Mouse (Mus musculus) brown adipose tissue, adult 24 weeks (tissue): ENCODE measurements around the gene Ar. TPM values are rescaled to one million over a fixed set of nuclear protein-coding genes. Genes with fewer than 3 reads are reported as not detected.

Experiments used
- H3K27ac ChIP-seq: fragments of 200-500 bp; replicated peaks from 2 replicates; pipeline ENCODE4 v1.5.1; 2012; ENCODE audit warnings: low read depth, mild to moderate bottlenecking, low read length
- H3K4me1 ChIP-seq: fragments of 200-500 bp; 2 replicates; pipeline ENCODE4 v1.6.1; 2012; ENCODE audit warnings: low read length, mixed read lengths; ENCODE audit not compliant: control insufficient read depth, insufficient read depth, insufficient read length
- H3K4me3 ChIP-seq: fragments of 200-500 bp; 2 replicates; pipeline ENCODE4 v1.5.1; 2012; ENCODE audit warnings: low read depth, mild to moderate bottlenecking, low read length, moderate library complexity; ENCODE audit not compliant: insufficient read depth
- polyA plus RNA-seq: library from polyadenylated mRNA; stranded (reverse); fragments of >200 nt; gene quantifications from 2 replicates; pipeline ENCODE4 v1.2.4, GENCODE M21; 2012; ENCODE audit not compliant: missing spikeins, insufficient read depth, insufficient read length

Ar gene
- polyA plus RNA-seq, 1 experiment, result 2.6 TPM

- H3K27ac ChIP-seq, result no peak overlapping the region
- H3K4me1 ChIP-seq, result no peaks in the 10 kb centered on the region
- no peak overlapping the region for H3K4me3 ChIP-seq
These were observed 153.4 kb downstream of the Ar start for GRCm38 (mm10) chrX:98301924-98302323.

DNA sequence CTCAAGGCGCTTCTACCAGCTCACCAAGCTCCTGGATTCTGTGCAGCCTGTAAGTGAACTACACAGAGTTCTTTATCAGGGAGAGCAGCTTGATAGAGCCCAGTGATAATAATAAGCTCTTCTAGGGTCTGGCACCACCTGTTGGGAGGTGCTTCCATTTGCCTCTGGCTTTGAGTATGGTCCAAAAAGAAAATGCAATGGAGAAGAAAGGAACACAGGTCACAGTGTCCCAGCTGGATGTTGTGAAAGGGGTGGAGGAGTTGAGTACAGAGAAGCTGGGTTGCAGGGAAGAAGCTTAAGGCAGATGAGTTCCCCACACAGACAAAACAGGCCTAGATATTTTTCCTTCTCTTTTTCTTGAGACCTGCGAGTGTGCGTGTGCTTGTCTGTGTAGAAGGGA lies 167.4 kb downstream of the Ar start:
- H3K27ac ChIP-seq, result no peak overlapping the region
- H3K4me3 ChIP-seq, result no peak overlapping the region
- no peaks in the 10 kb centered on the region for H3K4me1 ChIP-seq

- Histone ChIP-seq H3K4me1 (no peaks in the 10 kb centered on the region), H3K27ac (no peak overlapping the region), H3K4me3 (no peak overlapping the region)
These were observed 168.9 kb downstream of the Ar start for GRCm38 (mm10) chrX:98317483-98317882.

DNA sequence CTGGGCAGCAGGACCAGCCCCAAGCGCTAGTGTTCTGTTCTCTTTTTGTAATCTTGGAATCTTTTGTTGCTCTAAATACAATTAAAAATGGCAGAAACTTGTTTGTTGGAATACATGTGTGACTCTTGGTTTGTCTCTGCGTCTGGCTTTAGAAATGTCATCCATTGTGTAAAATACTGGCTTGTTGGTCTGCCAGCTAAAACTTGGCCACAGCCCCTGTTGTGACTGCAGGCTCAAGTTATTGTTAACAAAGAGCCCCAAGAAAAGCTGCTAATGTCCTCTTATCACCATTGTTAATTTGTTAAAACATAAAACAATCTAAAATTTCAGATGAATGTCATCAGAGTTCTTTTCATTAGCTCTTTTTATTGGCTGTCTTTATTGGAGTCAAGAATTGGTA lies 174.5 kb downstream of the Ar start:
- H3K27ac ChIP-seq, result no peak overlapping the region

DNA sequence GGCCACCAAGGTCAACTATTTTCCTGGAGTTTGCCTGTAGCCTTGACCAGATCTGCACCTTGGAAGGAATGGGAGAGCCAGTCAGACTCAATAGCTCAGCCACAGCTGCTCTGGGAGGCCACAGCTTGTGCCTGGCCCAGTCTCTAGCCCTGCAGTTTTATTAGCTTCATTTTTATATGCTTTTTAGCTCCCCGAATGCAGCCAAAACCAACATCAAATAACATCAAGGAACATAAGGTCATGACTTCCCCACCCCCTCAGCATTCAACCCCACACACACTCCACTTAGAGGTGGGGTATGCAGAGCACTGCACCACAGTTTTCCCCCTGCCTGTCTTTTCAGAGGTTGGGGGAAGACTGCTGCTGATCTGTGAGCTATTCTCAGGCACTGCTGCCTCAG lies 198.9 kb downstream of the Ar start:
- no peak overlapping the region for H3K27ac ChIP-seq
- H3K4me1 ChIP-seq, result no peaks in the 10 kb centered on the region; the same call in 1 of the 2 replicates
- no peak overlapping the region for H3K4me3 ChIP-seq

More for the DNA sequence above, 174.5 kb downstream of the Ar start:
- no peak overlapping the region for H3K4me3 ChIP-seq
- H3K4me1 ChIP-seq, result no peaks in the 10 kb centered on the region

DNA sequence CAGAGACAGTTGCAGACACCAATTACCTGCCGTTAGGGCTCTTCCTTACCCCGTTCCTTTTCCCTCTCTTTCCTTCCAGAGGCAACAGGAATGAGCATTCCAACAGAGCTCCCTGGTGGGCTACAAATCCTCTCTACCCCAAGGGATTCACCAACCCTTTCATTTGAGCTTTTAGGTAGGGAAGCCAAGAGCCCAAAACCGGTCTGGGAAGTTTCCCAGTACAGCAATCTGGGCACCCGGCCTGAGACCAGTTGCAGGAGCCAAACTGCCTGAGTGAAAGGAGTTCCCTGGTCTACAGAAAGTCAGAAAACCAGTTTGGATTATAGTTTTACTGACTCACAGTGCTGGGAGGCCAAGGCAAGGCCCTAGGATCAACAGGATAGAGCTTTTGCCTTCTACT lies 199.5 kb downstream of the Ar start:
- H3K4me1 ChIP-seq, result no peaks in the 10 kb centered on the region; the same call in 1 of the 2 replicates
- no peak overlapping the region for H3K27ac ChIP-seq
- no peak overlapping the region for H3K4me3 ChIP-seq
